8 mouse cellular contexts compared by ENCODE assay signal in the genomic region with DNA sequence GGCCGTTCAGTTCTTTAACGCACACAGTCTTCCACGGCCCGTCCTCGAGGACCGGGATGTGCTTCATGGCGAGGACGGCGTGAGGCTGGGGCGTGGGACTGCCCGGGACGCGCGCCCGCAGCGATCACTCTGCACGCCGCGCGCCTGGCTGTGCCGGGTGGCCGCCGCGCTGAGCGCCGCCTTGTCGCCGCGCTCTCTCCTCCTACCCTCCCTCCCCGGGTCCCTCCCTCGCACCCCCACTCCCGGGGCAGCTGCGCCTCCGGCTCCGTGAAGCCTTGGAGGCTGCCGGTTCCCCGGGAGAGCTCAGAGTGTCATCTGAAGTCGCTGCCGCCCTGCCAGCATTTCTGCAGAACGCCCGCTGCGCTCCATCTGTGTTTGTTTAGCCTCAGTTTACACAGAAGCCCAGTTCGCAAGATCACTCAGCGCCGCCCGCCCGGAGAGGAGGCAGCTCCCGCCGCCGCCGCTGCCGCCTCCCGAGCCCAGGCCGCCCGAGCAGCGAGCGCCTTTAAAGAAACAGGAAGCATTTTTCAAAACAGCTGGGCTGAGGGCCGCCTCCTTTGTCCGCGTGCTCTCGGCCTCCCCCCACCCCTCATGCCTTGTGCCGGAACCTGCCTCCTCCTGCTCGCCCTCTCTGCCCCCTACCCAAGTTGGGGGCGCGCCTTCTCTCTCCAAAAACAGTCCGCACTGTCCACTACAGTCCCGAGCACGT. TPM values are rescaled to one million over a fixed set of nuclear protein-coding genes. Genes with fewer than 3 reads are reported as not detected.
DNase-seq lines count a peak whose midpoint lies in the region; ATAC-seq and TF ChIP-seq lines count a peak whose summit lies in the region.

Gene Atoh8 (minus strand): TSS at position 480 of the 709 bp plus-strand sequence.

- H3K36me3 ChIP-seq in thymus, adult 2 months (ENCODE audit: control insufficient read depth, insufficient read depth, low read length), result no peaks in the 10 kb centered on the region
- H3K36me3 ChIP-seq in intestine, embryonic 16.5 days (ENCODE audit: control insufficient read depth, insufficient read depth, low read length), result no peaks in the 10 kb centered on the region
- H3K36me3 ChIP-seq in limb, embryonic 15.5 days, result no peaks in the 10 kb centered on the region
- no peaks in the 10 kb centered on the region for H3K36me3 ChIP-seq in midbrain, embryonic 15.5 days (replicated peaks)

- H3K9me3 ChIP-seq in intestine, embryonic 16.5 days (ENCODE audit: control insufficient read depth, low read length), result no peaks in the 10 kb centered on the region
- no peaks in the 10 kb centered on the region for H3K9me3 ChIP-seq in limb, embryonic 15.5 days
- no peaks in the 10 kb centered on the region for H3K9me3 ChIP-seq in midbrain, embryonic 15.5 days

- no peak within 1 kb of the TSS for H3K27ac ChIP-seq in thymus, adult 2 months (ENCODE audit: control insufficient read depth, insufficient read depth, low read length)
- H3K27ac ChIP-seq in intestine, embryonic 16.5 days (ENCODE audit: low read length), result peak within 1 kb of the TSS; percentile 59
- peak within 1 kb of the TSS; percentile 80 for H3K27ac ChIP-seq in limb, embryonic 15.5 days
- 0 out of 2 replicates have a peak within 1 kb of the TSS, but pooled peaks have one; percentile 36 for H3K27ac ChIP-seq in midbrain, embryonic 15.5 days

- TF ChIP-seq CTCF in thymus, adult 2 months (IDR thresholded peaks at IDR 0.05; ENCODE audit: borderline replicate concordance, control insufficient read depth, extremely low read depth, insufficient read depth, low read length, poor library complexity), result no peak

- WGBS in thymus, adult 2 months, result 1% methylated on average over 67 of the region's 68 CpGs
- under 1% methylated on average over 66 of the region's 68 CpGs for WGBS in intestine, embryonic 16.5 days
- WGBS in limb, embryonic 15.5 days, result 1% methylated on average over 66 of the region's 68 CpGs
- WGBS in midbrain, embryonic 15.5 days, result under 1% methylated on average over 67 of the region's 68 CpGs

- H3K4me3 ChIP-seq in thymus, adult 2 months (ENCODE audit: control insufficient read depth, insufficient read depth, low read length), result peak within 1 kb of the TSS; percentile 27
- peak within 1 kb of the TSS; percentile 65 for H3K4me3 ChIP-seq in intestine, embryonic 16.5 days (ENCODE audit: low read length)
- H3K4me3 ChIP-seq in limb, embryonic 15.5 days, result peak within 1 kb of the TSS; percentile 70
- peak within 1 kb of the TSS; percentile 53 for H3K4me3 ChIP-seq in midbrain, embryonic 15.5 days

- peak within 1 kb of the TSS; percentile 71 for H3K9ac ChIP-seq in intestine, embryonic 16.5 days (ENCODE audit: low read depth, low read length)
- peak within 1 kb of the TSS; percentile 58 for H3K9ac ChIP-seq in limb, embryonic 15.5 days
- peak within 1 kb of the TSS; percentile 19 for H3K9ac ChIP-seq in midbrain, embryonic 15.5 days

- H3K4me1 ChIP-seq in thymus, adult 2 months (replicated peaks; ENCODE audit: control insufficient read depth, insufficient read depth, low read length), result peaks cover 12% of the 10 kb centered on the region; the same call in 1 of the 2 replicates
- H3K4me1 ChIP-seq in intestine, embryonic 16.5 days (ENCODE audit: control insufficient read depth, insufficient read depth, low read length), result peaks cover 40% of the 10 kb centered on the region
- H3K4me1 ChIP-seq in limb, embryonic 15.5 days, result peaks cover 89% of the 10 kb centered on the region
- H3K4me1 ChIP-seq in midbrain, embryonic 15.5 days, result peaks cover 29% of the 10 kb centered on the region

- ATAC-seq in granulocyte monocyte progenitor cell, adult 5-6 weeks (replicated peaks; ENCODE audit: poor library complexity, severe bottlenecking), result peak; percentile 49
- peak; percentile 66 for ATAC-seq in intestine, embryonic 16.5 days
- ATAC-seq in limb, embryonic 15.5 days (ENCODE audit: insufficient number of reproducible peaks, low FRiP score, low TSS enrichment, low read depth), result 0 out of 2 replicates have a peak, but pooled peaks have one; percentile 31
- peak; percentile 48 for ATAC-seq in midbrain, embryonic 15.5 days (replicated peaks)

- peaks cover 5% of the 10 kb centered on the region; the same call in 1 of the 2 replicates for H3K27me3 ChIP-seq in thymus, adult 2 months (ENCODE audit: control insufficient read depth, insufficient read depth, low read length)
- peaks cover 30% of the 10 kb centered on the region for H3K27me3 ChIP-seq in intestine, embryonic 16.5 days (replicated peaks; ENCODE audit: control insufficient read depth, insufficient read depth, low read length)
- peaks cover 22% of the 10 kb centered on the region for H3K27me3 ChIP-seq in limb, embryonic 15.5 days
- H3K27me3 ChIP-seq in midbrain, embryonic 15.5 days (replicated peaks), result peaks cover 44% of the 10 kb centered on the region

- no peak for TF ChIP-seq POLR2A in thymus, adult 2 months (IDR thresholded peaks at IDR 0.05; ENCODE audit: control insufficient read depth, extremely low read depth, insufficient read depth, low read length, poor library complexity)

- no peak for DNase-seq in thymus, adult 2 months
- no peak for DNase-seq in thymus, adult 18-20 months
- DNase-seq in embryo, embryonic 10 days (ENCODE audit: low spot score), result peak; percentile 84
- peak; percentile 72 for DNase-seq in testis, postnatal 10 days (ENCODE audit: low spot score)

- peak within 1 kb of the TSS; percentile 98 for H3K4me2 ChIP-seq in intestine, embryonic 16.5 days (ENCODE audit: low read depth, low read length)
- peak within 1 kb of the TSS; percentile 97 for H3K4me2 ChIP-seq in limb, embryonic 15.5 days
- H3K4me2 ChIP-seq in midbrain, embryonic 15.5 days, result peak within 1 kb of the TSS; percentile 100

RNA-seq across cellular contexts. Expression of gene Atoh8, which starts in this region (rescaled TPM):
- 3.6 and 3.8 TPM in 2 replicates for polyA plus RNA-seq in thymus, adult 2 months (2012; rRNA removed)
- 1.5 TPM in 1 of 2 replicates, not detected in the other for total RNA-seq in granulocyte monocyte progenitor cell, adult 5-6 weeks (2014; fragmentation: Nextera tagmentation)
- total RNA-seq in granulocyte monocyte progenitor cell, adult 5-6 weeks (2017), result not detected in 2 replicates
- polyA plus RNA-seq in intestine, embryonic 16.5 days (2015; fragmentation: Nextera tagmentation; extraction: Ambion mirVana), result 9.3 and 9.6 TPM in 2 replicates
- 17.0 and 20.2 TPM in 2 replicates for polyA plus RNA-seq in limb, embryonic 15.5 days (2015; fragmentation: Nextera tagmentation; extraction: Ambion mirVana)
- polyA plus RNA-seq in midbrain, embryonic 15.5 days (2015; fragmentation: Nextera tagmentation; extraction: Ambion mirVana), result 1.9 and 2.2 TPM in 2 replicates

Comparison
In these comparisons a context has a peak if more than half of its experiments do, and no peak if none do; other contexts are left out.
1. DNase-seq: peak in embryo, embryonic 10 days (single experiment) and testis, postnatal 10 days (single experiment); none in thymus, adult 2 months (single experiment) and thymus, adult 18-20 months (0 of 2).
2. H3K9ac ChIP-seq: peak in every context shown above with its lines; median percentile 71 in intestine, embryonic 16.5 days; 58 in limb, embryonic 15.5 days; 19 in midbrain, embryonic 15.5 days.
3. Peak in every context shown above with its lines, with median percentiles within 50 percentile points of each other: H3K4me3 ChIP-seq, ATAC-seq and H3K4me2 ChIP-seq.